Mouse (Mus musculus) liver, postnatal 0 days (tissue): ENCODE measurements around the gene Ltk.

Experiments used
- CTCF ChIP-seq: sonication (generic); IDR thresholded peaks from 2 replicates; pipeline ENCODE4 v1.5.1; 2016; ENCODE audit warnings: antibody characterized with exemption, low read depth
- EP300 ChIP-seq: IDR thresholded peaks from 2 replicates; pipeline ENCODE4 v1.6.1; 2016; ENCODE audit warnings: antibody characterized with exemption, low read depth, mild to moderate bottlenecking

DNA sequence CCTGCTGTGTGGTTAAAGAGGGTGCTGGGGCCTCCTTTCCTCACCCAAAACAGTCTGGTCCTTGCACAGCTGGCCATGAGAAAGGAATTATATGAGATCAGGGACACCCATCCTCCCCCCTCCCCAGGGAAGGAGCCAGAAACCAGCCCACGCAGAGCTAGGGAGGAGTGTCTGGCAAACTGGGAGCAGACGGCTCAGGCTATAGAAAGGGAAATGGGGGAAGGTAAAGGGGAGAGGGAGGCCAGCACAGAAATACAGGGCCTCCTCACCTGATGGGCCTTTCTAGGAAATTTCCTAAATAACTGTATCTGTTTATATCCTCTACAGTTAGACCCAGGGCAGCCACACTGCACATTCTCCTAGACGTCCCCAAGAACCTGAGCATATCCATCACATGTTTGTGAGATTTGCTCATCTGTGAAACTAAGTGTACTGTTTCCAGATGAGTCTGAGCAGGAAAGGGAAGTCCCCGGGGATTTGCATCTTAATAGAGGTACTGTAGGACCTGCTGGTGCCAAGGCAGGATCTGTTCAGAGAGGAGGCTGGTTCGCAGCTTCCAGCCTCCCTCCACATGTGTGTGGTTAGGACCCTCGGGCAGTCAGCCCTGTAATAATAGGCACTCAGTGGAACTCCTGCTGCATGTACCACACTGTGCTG lies 43.5 kb upstream of the Ltk start:
- no peak for TF ChIP-seq CTCF
- TF ChIP-seq EP300, result no peak
